Comparison of ENCODE assay signal across 22 mouse cellular contexts in genomic region chr6:133420929-133421328, GRCm38 (mm10).
DNase-seq lines count a peak whose midpoint lies in the region; ATAC-seq and TF ChIP-seq lines count a peak whose summit lies in the region.
"Had no signal": no experiment of that assay in that cellular context is flagged by ENCODE, and none has a peak within 500 bp of the region (broad histone marks: within the 10 kb centered on the region; RNA-seq: fewer than 3 reads in every experiment).

No protein-coding gene starts in this region.

- no peak overlapping the region for H3K4me2 ChIP-seq in intestine, embryonic 15.5 days (replicated peaks)
- H3K4me2 ChIP-seq in intestine, postnatal 0 days (replicated peaks; ENCODE audit: low read depth) = no peak overlapping the region
- H3K4me2 ChIP-seq in intestine, embryonic 16.5 days (ENCODE audit: low read depth, low read length) = no peak overlapping the region
- no peak overlapping the region for H3K4me2 ChIP-seq in heart, embryonic 12.5 days
- H3K4me2 ChIP-seq: embryonic facial prominence, embryonic 13.5 days; embryonic facial prominence, embryonic 15.5 days; forebrain, embryonic 12.5 days had no signal

- H3K4me1 ChIP-seq in intestine, embryonic 15.5 days (replicated peaks) = no peaks in the 10 kb centered on the region
- H3K4me1 ChIP-seq in intestine, postnatal 0 days (replicated peaks; ENCODE audit: control insufficient read depth, insufficient read depth, low read length) = no peaks in the 10 kb centered on the region
- no peaks in the 10 kb centered on the region for H3K4me1 ChIP-seq in intestine, embryonic 16.5 days (ENCODE audit: control insufficient read depth, insufficient read depth, low read length)
- no peaks in the 10 kb centered on the region for H3K4me1 ChIP-seq in heart, embryonic 12.5 days (replicated peaks)
- H3K4me1 ChIP-seq: embryonic facial prominence, embryonic 13.5 days; embryonic facial prominence, embryonic 15.5 days; forebrain, embryonic 10.5 days; forebrain, embryonic 12.5 days had no signal

- no peaks in the 10 kb centered on the region for H3K9me3 ChIP-seq in intestine, embryonic 15.5 days
- H3K9me3 ChIP-seq in intestine, postnatal 0 days (ENCODE audit: control insufficient read depth) = no peaks in the 10 kb centered on the region
- H3K9me3 ChIP-seq in intestine, embryonic 16.5 days (ENCODE audit: control insufficient read depth, low read length) = no peaks in the 10 kb centered on the region
- no peaks in the 10 kb centered on the region for H3K9me3 ChIP-seq in heart, embryonic 12.5 days (replicated peaks)
- H3K9me3 ChIP-seq: embryonic facial prominence, embryonic 15.5 days had no signal

- 0 out of 2 replicates have a peak, but pooled peaks have one; percentile 41 for ATAC-seq in intestine, embryonic 15.5 days
- no peak for ATAC-seq in intestine, postnatal 0 days
- 0 out of 2 replicates have a peak, but pooled peaks have one; percentile 56 for ATAC-seq in intestine, embryonic 16.5 days
- no peak for ATAC-seq in heart, embryonic 12.5 days (ENCODE audit: insufficient number of reproducible peaks, low FRiP score)
- ATAC-seq: activated CD4-positive, CD25-positive, alpha-beta regulatory T cell, adult 4 months; forebrain, embryonic 14.5 days; forebrain, embryonic 16.5 days; Patski had no signal

- no peak overlapping the region for H3K9ac ChIP-seq in intestine, embryonic 15.5 days
- H3K9ac ChIP-seq in intestine, postnatal 0 days (ENCODE audit: low read depth, low read length) = no peak overlapping the region
- no peak overlapping the region for H3K9ac ChIP-seq in intestine, embryonic 16.5 days (ENCODE audit: low read depth, low read length)
- no peak overlapping the region for H3K9ac ChIP-seq in heart, embryonic 12.5 days
- H3K9ac ChIP-seq: embryonic facial prominence, embryonic 13.5 days; embryonic facial prominence, embryonic 15.5 days; forebrain, embryonic 12.5 days had no signal

- H3K27me3 ChIP-seq in intestine, embryonic 15.5 days (replicated peaks) = no peaks in the 10 kb centered on the region
- no peaks in the 10 kb centered on the region for H3K27me3 ChIP-seq in intestine, postnatal 0 days (replicated peaks; ENCODE audit: control insufficient read depth, insufficient read depth, low read length)
- H3K27me3 ChIP-seq in intestine, embryonic 16.5 days (replicated peaks; ENCODE audit: control insufficient read depth, insufficient read depth, low read length) = no peaks in the 10 kb centered on the region
- H3K27me3 ChIP-seq in heart, embryonic 12.5 days (replicated peaks) = no peaks in the 10 kb centered on the region
- H3K27me3 ChIP-seq: embryonic facial prominence, embryonic 13.5 days; embryonic facial prominence, embryonic 15.5 days; forebrain, embryonic 12.5 days; Patski had no signal

- no peak overlapping the region for H3K27ac ChIP-seq in intestine, embryonic 15.5 days
- H3K27ac ChIP-seq in intestine, postnatal 0 days (ENCODE audit: low read depth, low read length) = no peak overlapping the region
- no peak overlapping the region for H3K27ac ChIP-seq in intestine, embryonic 16.5 days (ENCODE audit: low read length)
- no peak overlapping the region for H3K27ac ChIP-seq in heart, embryonic 12.5 days (ENCODE audit: poor library complexity, severe bottlenecking)
- H3K27ac ChIP-seq: embryonic facial prominence, embryonic 13.5 days; embryonic facial prominence, embryonic 15.5 days; forebrain, embryonic 10.5 days; forebrain, embryonic 12.5 days had no signal

- no peak for TF ChIP-seq CTCF in intestine, postnatal 0 days (IDR thresholded peaks at IDR 0.05; ENCODE audit: low read depth)

- WGBS in intestine, embryonic 15.5 days = 9% methylated on average over 2 of the region's 2 CpGs
- WGBS in intestine, postnatal 0 days = 16% methylated on average over 2 of the region's 2 CpGs
- WGBS in intestine, embryonic 16.5 days = 27% methylated on average over 2 of the region's 2 CpGs
- 19% methylated on average over 2 of the region's 2 CpGs for WGBS in heart, embryonic 12.5 days

- H3K4me3 ChIP-seq in intestine, embryonic 15.5 days (replicated peaks) = no peak overlapping the region
- no peak overlapping the region for H3K4me3 ChIP-seq in intestine, postnatal 0 days (ENCODE audit: low read depth, low read length)
- no peak overlapping the region for H3K4me3 ChIP-seq in intestine, embryonic 16.5 days (ENCODE audit: low read length)
- no peak overlapping the region for H3K4me3 ChIP-seq in heart, embryonic 12.5 days
- H3K4me3 ChIP-seq: embryonic facial prominence, embryonic 13.5 days; embryonic facial prominence, embryonic 15.5 days; erythroblast, embryonic 14.5 days; forebrain, embryonic 10.5 days; forebrain, embryonic 12.5 days had no signal

- no peak for DNase-seq in cerebellum, adult 9-11 months
- DNase-seq: adrenal gland, adult 8-10 months; adrenal gland, postnatal 14 days; adrenal gland, postnatal 36 days; cerebellum, adult 11-12 months; cerebellum, adult 2 months; cerebellum, adult 9-10 months; cerebellum, postnatal 14 days; cerebellum, postnatal 36 days had no signal

- no peaks in the 10 kb centered on the region for H3K36me3 ChIP-seq in intestine, embryonic 15.5 days
- H3K36me3 ChIP-seq in intestine, postnatal 0 days (ENCODE audit: control insufficient read depth, insufficient read depth) = no peaks in the 10 kb centered on the region
- no peaks in the 10 kb centered on the region for H3K36me3 ChIP-seq in intestine, embryonic 16.5 days (ENCODE audit: control insufficient read depth, insufficient read depth, low read length)
- H3K36me3 ChIP-seq in heart, embryonic 12.5 days = no peaks in the 10 kb centered on the region
- H3K36me3 ChIP-seq: embryonic facial prominence, embryonic 13.5 days; embryonic facial prominence, embryonic 15.5 days; forebrain, embryonic 10.5 days; forebrain, embryonic 12.5 days had no signal

Comparison
In these comparisons a context has a peak if more than half of its experiments do, and no peak if none do; other contexts are left out.
1. ATAC-seq: peak in intestine, embryonic 15.5 days (single experiment) and intestine, embryonic 16.5 days (single experiment); none in intestine, postnatal 0 days (single experiment) and heart, embryonic 12.5 days (single experiment).